23 mouse cellular contexts compared by ENCODE assay signal in genomic region chr1:70861672-70862071, GRCm38 (mm10).
DNase-seq lines count a peak whose midpoint lies in the region; ATAC-seq and TF ChIP-seq lines count a peak whose summit lies in the region.
"Had no signal": no experiment of that assay in that cellular context is flagged by ENCODE, and none has a peak within 500 bp of the region (broad histone marks: within the 10 kb centered on the region; RNA-seq: fewer than 3 reads in every experiment).

No protein-coding gene starts in this region.

- no peak overlapping the region for H3K9ac ChIP-seq in forebrain, postnatal 0 days
- H3K9ac ChIP-seq in lung, postnatal 0 days (replicated peaks; ENCODE audit: low read depth): no peak overlapping the region
- H3K9ac ChIP-seq: embryonic facial prominence, embryonic 12.5 days; limb, embryonic 13.5 days; liver, embryonic 13.5 days; lung, embryonic 14.5 days had no signal

- no peak overlapping the region for H3K4me2 ChIP-seq in forebrain, postnatal 0 days (ENCODE audit: low read depth)
- no peak overlapping the region for H3K4me2 ChIP-seq in lung, postnatal 0 days (replicated peaks; ENCODE audit: low read depth, low read length)
- H3K4me2 ChIP-seq: embryonic facial prominence, embryonic 12.5 days; limb, embryonic 13.5 days; liver, embryonic 13.5 days; lung, embryonic 14.5 days had no signal

- no peaks in the 10 kb centered on the region for H3K36me3 ChIP-seq in forebrain, postnatal 0 days (ENCODE audit: insufficient read depth)
- no peaks in the 10 kb centered on the region for H3K36me3 ChIP-seq in lung, postnatal 0 days (ENCODE audit: insufficient read depth, low read length)
- H3K36me3 ChIP-seq: embryonic facial prominence, embryonic 12.5 days; heart, embryonic 10.5 days; hindbrain, embryonic 10.5 days; limb, embryonic 13.5 days; liver, embryonic 13.5 days had no signal

- no peak overlapping the region for H3K27ac ChIP-seq in layer of hippocampus, adult 2 months
- H3K27ac ChIP-seq in forebrain, postnatal 0 days (ENCODE audit: low read depth, low read length): no peak overlapping the region
- H3K27ac ChIP-seq in lung, postnatal 0 days (ENCODE audit: low read length): no peak overlapping the region
- H3K27ac ChIP-seq: embryonic facial prominence, embryonic 12.5 days; heart, embryonic 10.5 days; hindbrain, embryonic 10.5 days; limb, embryonic 13.5 days; liver, embryonic 13.5 days had no signal

- DNase-seq in layer of hippocampus, adult 2 months (ENCODE audit: low spot score in 2 of 2): peak; percentile 16 to 17
- no peak for DNase-seq in layer of hippocampus, adult 8-10 months (ENCODE audit: low spot score in 2 of 2)
- DNase-seq in right cerebral cortex, adult 2 months (ENCODE audit: low spot score in 2 of 2): peak; percentile 19 to 27
- no peak for DNase-seq in right cerebral cortex, postnatal 4 days
- peak; percentile 39 for DNase-seq in forebrain, postnatal 0 days
- no peak for DNase-seq in lung, postnatal 0 days (ENCODE audit: low spot score)
- DNase-seq: adrenal gland, postnatal 10 days; cerebellum, adult 11 months; cerebellum, postnatal 10 days; kidney, adult 2 months; kidney, postnatal 10 days; liver, embryonic 13.5 days; lung, embryonic 14.5 days; lung, postnatal 4 days; thymus, adult 2 months had no signal

- 38% methylated on average over 2 of the region's 2 CpGs for WGBS in forebrain, postnatal 0 days
- 37% methylated on average over 2 of the region's 2 CpGs for WGBS in lung, postnatal 0 days

- no peak for TF ChIP-seq EP300 in lung, postnatal 0 days (IDR thresholded peaks at IDR 0.05)

- TF ChIP-seq CTCF in layer of hippocampus, adult 2 months (conservative IDR thresholded peaks at IDR 0.05): no peak
- no peak for TF ChIP-seq CTCF in forebrain, postnatal 0 days (IDR thresholded peaks at IDR 0.05; ENCODE audit: low read depth)
- TF ChIP-seq CTCF in lung, postnatal 0 days (IDR thresholded peaks at IDR 0.05): no peak

- peak; percentile 66 for ATAC-seq in forebrain, postnatal 0 days
- no peak for ATAC-seq in megakaryocyte, adult 5-6 weeks (ENCODE audit: poor library complexity, severe bottlenecking)
- no peak for ATAC-seq in lung, postnatal 0 days
- ATAC-seq: activated CD4-positive, CD25-positive, alpha-beta regulatory T cell, adult 4 months; Patski had no signal

- no peaks in the 10 kb centered on the region; the same call in 1 of the 2 replicates for H3K4me1 ChIP-seq in forebrain, postnatal 0 days (ENCODE audit: insufficient read depth)
- H3K4me1 ChIP-seq in lung, postnatal 0 days (ENCODE audit: insufficient read depth, low read depth, low read length): no peaks in the 10 kb centered on the region
- H3K4me1 ChIP-seq: embryonic facial prominence, embryonic 12.5 days; heart, embryonic 10.5 days; limb, embryonic 13.5 days; liver, embryonic 13.5 days had no signal

- no peaks in the 10 kb centered on the region for H3K27me3 ChIP-seq in forebrain, postnatal 0 days (ENCODE audit: insufficient read depth, low read length)
- H3K27me3 ChIP-seq in lung, postnatal 0 days (replicated peaks; ENCODE audit: insufficient read depth, low read length): no peaks in the 10 kb centered on the region
- H3K27me3 ChIP-seq: embryonic facial prominence, embryonic 12.5 days; limb, embryonic 13.5 days; liver, embryonic 13.5 days had no signal

- H3K9me3 ChIP-seq in forebrain, postnatal 0 days (ENCODE audit: low read length): no peaks in the 10 kb centered on the region
- no peaks in the 10 kb centered on the region for H3K9me3 ChIP-seq in lung, postnatal 0 days (ENCODE audit: low read length)
- H3K9me3 ChIP-seq: embryonic facial prominence, embryonic 12.5 days; heart, embryonic 10.5 days; hindbrain, embryonic 10.5 days; limb, embryonic 13.5 days; liver, embryonic 13.5 days had no signal

- H3K4me3 ChIP-seq in layer of hippocampus, adult 2 months: no peak overlapping the region
- no peak overlapping the region for H3K4me3 ChIP-seq in forebrain, postnatal 0 days (ENCODE audit: low read depth, low read length)
- H3K4me3 ChIP-seq in lung, postnatal 0 days (ENCODE audit: low read depth, low read length): no peak overlapping the region
- H3K4me3 ChIP-seq: embryonic facial prominence, embryonic 12.5 days; erythroblast, embryonic 14.5 days; heart, embryonic 10.5 days; hindbrain, embryonic 10.5 days; limb, embryonic 13.5 days; liver, embryonic 13.5 days had no signal

Comparison
In these comparisons a context has a peak if more than half of its experiments do, and no peak if none do; other contexts are left out.
1. DNase-seq: peak in layer of hippocampus, adult 2 months (2 of 2), right cerebral cortex, adult 2 months (2 of 2) and forebrain, postnatal 0 days (single experiment); none in layer of hippocampus, adult 8-10 months (0 of 2), right cerebral cortex, postnatal 4 days (single experiment) and lung, postnatal 0 days (single experiment).